Mouse (Mus musculus) monocyte, adult 59 days (primary cell): Measurements from ENCODE around the gene Gm13124. TPM values are rescaled to one million over a fixed set of nuclear protein-coding genes. Genes with fewer than 3 reads are reported as not detected.

ENCODE experiments used
- total RNA-seq, 2 experiments: library from RNA; stranded (reverse); gene quantifications; one replicate each; pipeline ENCODE4 v1.2.4; 2023

Gene Gm13124
- not detected for total RNA-seq

GRCm38 (mm10) chr4:144565034-144565433 is at the start of gene Gm13124:
Gm13124 (minus strand) TSS chr4:144565134.

GRCm38 (mm10) chr4:144613407-144613806 is 48.5 kb upstream of the Gm13124 start, which contains the start of gene Aadacl4:
Aadacl4 (plus strand) TSS chr4:144613707.

GRCm38 (mm10) chr4:144519522-144519921 is 45.4 kb downstream of the Gm13124 start, which contains the start of gene 9430007A20Rik:
9430007A20Rik (plus strand) TSS chr4:144519822.

Other genes starting within 250 kb of the Gm13124 start
- not detected for gene Gm13128, start 234.9 kb downstream of the Gm13124 start, total RNA-seq
- gene Gm13119, start 207.2 kb downstream of the Gm13124 start, total RNA-seq: not detected
- not detected for gene Pramef20, start 187.2 kb downstream of the Gm13124 start, total RNA-seq
- not detected for gene Pramef12, start 156.7 kb downstream of the Gm13124 start, total RNA-seq
- gene 1700012P22Rik, start 126.4 kb downstream of the Gm13124 start, total RNA-seq: not detected
- gene Gm9944, start 111.8 kb downstream of the Gm13124 start, total RNA-seq: not detected
- not detected for gene Aadacl3, start 101.4 kb downstream of the Gm13124 start, total RNA-seq
- not detected for gene 9430007A20Rik, start 45.3 kb downstream of the Gm13124 start, total RNA-seq
- gene Aadacl4, start 48.6 kb upstream of the Gm13124 start, total RNA-seq: not detected
- gene Gm436, start 121.2 kb upstream of the Gm13124 start, total RNA-seq: not detected
- not detected for gene Gm13178, start 156.3 kb upstream of the Gm13124 start, total RNA-seq
- gene Gm438, start 221.4 kb upstream of the Gm13124 start, total RNA-seq: not detected